Mouse (Mus musculus): ENCODE data around the gene Acap2. TPM values are rescaled to one million over a fixed set of nuclear protein-coding genes. Genes with fewer than 3 reads are reported as not detected.

Gene Acap2
- 15.0 and 19.7 TPM in 2 replicates for polyA plus RNA-seq (2012; rRNA removed; ENCODE audit: low replicate concordance)

DNA sequence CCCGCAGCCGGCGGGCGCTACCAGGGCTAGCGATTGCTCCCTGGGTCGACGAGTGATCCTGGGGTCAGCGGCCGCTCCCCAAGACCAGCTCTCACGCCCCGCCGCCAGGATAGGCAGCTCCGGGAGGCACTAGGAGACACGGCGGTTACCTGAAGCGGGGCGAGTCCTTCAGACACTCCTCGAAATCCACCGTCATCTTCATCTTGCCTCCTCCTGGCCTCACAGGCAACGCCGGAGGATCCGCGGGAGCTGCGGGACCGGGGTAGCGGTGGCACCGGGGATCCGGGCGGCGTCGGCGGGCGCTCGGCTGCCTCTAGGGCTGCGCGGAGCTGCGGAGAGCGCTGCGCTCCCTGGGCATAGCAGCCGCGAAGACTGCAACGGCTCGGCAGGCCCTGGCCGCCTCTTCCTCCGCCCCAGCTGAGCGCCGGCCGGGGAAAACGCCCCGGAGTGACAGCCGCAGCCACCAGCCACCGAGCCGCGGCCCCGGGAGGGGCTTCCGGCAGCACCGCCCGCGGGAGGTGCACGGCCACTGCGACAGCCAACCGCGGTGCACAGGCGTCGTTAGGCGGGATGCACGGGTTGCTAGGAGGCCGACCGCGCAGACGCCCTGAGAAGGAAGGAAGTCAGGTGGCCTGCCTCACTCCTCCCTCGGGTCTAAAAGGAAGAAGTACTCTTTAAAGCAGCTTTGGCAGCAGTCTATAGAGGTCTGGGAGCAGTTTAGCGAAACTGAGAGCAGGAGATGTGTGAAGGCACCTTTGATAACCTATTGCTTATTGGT lies at the start of gene Acap2:
Gene Acap2 (minus strand): TSS at position 456 of the 778 bp plus-strand sequence.

DNA sequence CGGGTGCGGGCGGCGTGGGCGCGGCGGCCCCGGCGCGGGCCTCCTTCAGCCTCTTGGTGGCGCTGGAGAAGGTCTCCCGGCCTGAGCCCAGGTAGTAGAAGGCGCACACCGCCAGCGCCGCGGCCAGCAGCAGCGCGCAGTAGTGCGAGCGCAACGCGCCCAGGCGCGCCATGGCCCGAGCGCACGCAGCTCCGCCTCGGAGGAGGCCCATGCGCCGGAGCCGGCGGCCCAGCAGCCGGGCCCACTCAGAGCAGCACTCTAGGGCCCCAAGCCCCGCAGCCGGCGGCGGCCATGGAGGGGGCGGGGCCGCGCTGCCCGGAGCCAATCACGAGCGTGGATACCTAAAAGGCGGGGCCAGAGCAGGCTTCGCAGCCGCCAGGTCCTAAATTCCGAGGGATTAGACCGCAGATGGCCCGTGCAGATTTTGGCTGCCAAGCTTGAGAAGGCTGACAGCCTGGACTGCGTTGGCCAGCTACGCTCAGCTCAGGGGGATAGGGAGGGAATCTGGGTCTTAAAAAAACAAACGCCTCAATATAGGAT lies 119.8 kb downstream of the Acap2 start, which contains the start of gene Xxylt1:
Gene Xxylt1 (minus strand): TSS at position 308 of the 540 bp plus-strand sequence.

Other genes with a start within 250 kb of the Acap2 start
- gene Xxylt1, start 119.8 kb downstream of the Acap2 start, polyA plus RNA-seq (2012; rRNA removed; ENCODE audit: low replicate concordance), result 21.1 and 31.6 TPM in 2 replicates
- gene Ppp1r2, start 74.0 kb upstream of the Acap2 start, polyA plus RNA-seq (2012; rRNA removed; ENCODE audit: low replicate concordance), result 32.5 and 40.7 TPM in 2 replicates
- gene Apod, start 113.6 kb upstream of the Acap2 start, polyA plus RNA-seq (2012; rRNA removed; ENCODE audit: low replicate concordance), result 5.3 and 6.7 TPM in 2 replicates
- gene Bdh1, start 221.0 kb upstream of the Acap2 start, polyA plus RNA-seq (2012; rRNA removed; ENCODE audit: low replicate concordance), result 0.79 and 11.8 TPM in 2 replicates